ENCODE assay signal across 20 mouse cellular contexts in genomic region chr1:54965159-54965995, GRCm38 (mm10). TPM values are rescaled to one million over a fixed set of nuclear protein-coding genes. Genes with fewer than 3 reads are reported as not detected.
A peak's percentile ranks its signal among the peaks of the same experiment; 100 is the strongest.
DNase-seq lines count a peak whose midpoint lies in the region; ATAC-seq and TF ChIP-seq lines count a peak whose summit lies in the region.
"Had no signal": no experiment of that assay in that cellular context is flagged by ENCODE, and none has a peak within 500 bp of the region (broad histone marks: within the 10 kb centered on the region; RNA-seq: fewer than 3 reads in every experiment).

No protein-coding gene starts in this region.

- H3K27ac ChIP-seq in kidney, embryonic 14.5 days (ENCODE audit: low read depth, low read length): no peak overlapping the region
- peak overlapping the region; percentile 65 for H3K27ac ChIP-seq in embryonic facial prominence, embryonic 14.5 days (replicated peaks; ENCODE audit: low read depth, low read length)
- H3K27ac ChIP-seq in limb, embryonic 14.5 days (replicated peaks; ENCODE audit: low read depth, low read length): peak overlapping the region; percentile 19; the same call in 1 of the 2 replicates
- H3K27ac ChIP-seq: forebrain, embryonic 13.5 days; heart, embryonic 13.5 days; neural tube, embryonic 13.5 days; stomach, postnatal 0 days had no signal

- no peak for TF ChIP-seq POLR2A in limb, embryonic 14.5 days (IDR thresholded peaks at IDR 0.05; ENCODE audit: borderline replicate concordance, extremely low read depth, insufficient read depth, insufficient read length)

- H3K4me1 ChIP-seq in kidney, embryonic 14.5 days (ENCODE audit: control insufficient read depth, insufficient read depth, low read length): no peaks in the 10 kb centered on the region
- peaks cover 14% of the 10 kb centered on the region for H3K4me1 ChIP-seq in embryonic facial prominence, embryonic 14.5 days (ENCODE audit: control insufficient read depth, insufficient read depth, low read length)
- H3K4me1 ChIP-seq in limb, embryonic 14.5 days (ENCODE audit: control insufficient read depth, insufficient read depth, low read length): peaks cover 7% of the 10 kb centered on the region
- H3K4me1 ChIP-seq: forebrain, embryonic 13.5 days; heart, embryonic 13.5 days had no signal

- WGBS in kidney, embryonic 14.5 days: 65% methylated on average over 11 of the region's 11 CpGs
- 26% methylated on average over 11 of the region's 11 CpGs for WGBS in embryonic facial prominence, embryonic 14.5 days
- WGBS in limb, embryonic 14.5 days: 37% methylated on average over 11 of the region's 11 CpGs

- no peaks in the 10 kb centered on the region for H3K27me3 ChIP-seq in kidney, embryonic 14.5 days (ENCODE audit: control insufficient read depth, insufficient read depth, low read length)
- H3K27me3 ChIP-seq in embryonic facial prominence, embryonic 14.5 days (replicated peaks; ENCODE audit: control insufficient read depth, insufficient read depth, low read length): no peaks in the 10 kb centered on the region
- no peaks in the 10 kb centered on the region for H3K27me3 ChIP-seq in limb, embryonic 14.5 days (ENCODE audit: control insufficient read depth, insufficient read depth, low read length)
- H3K27me3 ChIP-seq: forebrain, embryonic 13.5 days; heart, embryonic 13.5 days; neural tube, embryonic 13.5 days; Patski had no signal

- no peak overlapping the region for H3K4me2 ChIP-seq in kidney, embryonic 14.5 days (replicated peaks; ENCODE audit: low read depth, low read length)
- H3K4me2 ChIP-seq in embryonic facial prominence, embryonic 14.5 days (ENCODE audit: low read depth, low read length): 0 out of 2 replicates have a peak overlapping the region, but pooled peaks have one; percentile 7
- H3K4me2 ChIP-seq in limb, embryonic 14.5 days (replicated peaks; ENCODE audit: low read depth, low read length, severe bottlenecking): no peak overlapping the region
- H3K4me2 ChIP-seq: forebrain, embryonic 13.5 days; heart, embryonic 13.5 days; neural tube, embryonic 13.5 days had no signal

- 0 out of 2 replicates have a peak, but pooled peaks have one; percentile 16 for ATAC-seq in kidney, embryonic 14.5 days (ENCODE audit: low FRiP score, low TSS enrichment)
- ATAC-seq in embryonic facial prominence, embryonic 14.5 days (ENCODE audit: low read depth): peak; percentile 87
- ATAC-seq in limb, embryonic 14.5 days (ENCODE audit: low FRiP score, low read depth): peak; percentile 87
- ATAC-seq: forebrain, embryonic 13.5 days; hindbrain, embryonic 16.5 days; Patski had no signal

- H3K9me3 ChIP-seq in kidney, embryonic 14.5 days (ENCODE audit: control insufficient read depth, low read length): 0 out of 2 replicates have a peak, but pooled peaks cover 3% of the 10 kb centered on the region
- H3K9me3 ChIP-seq in embryonic facial prominence, embryonic 14.5 days (ENCODE audit: control insufficient read depth, low read length): no peaks in the 10 kb centered on the region
- H3K9me3 ChIP-seq in limb, embryonic 14.5 days (ENCODE audit: control insufficient read depth, low read length): no peaks in the 10 kb centered on the region
- H3K9me3 ChIP-seq: heart, embryonic 13.5 days; neural tube, embryonic 13.5 days had no signal

- no peaks in the 10 kb centered on the region for H3K36me3 ChIP-seq in kidney, embryonic 14.5 days (ENCODE audit: control insufficient read depth, insufficient read depth, low read length)
- no peaks in the 10 kb centered on the region for H3K36me3 ChIP-seq in embryonic facial prominence, embryonic 14.5 days (ENCODE audit: control insufficient read depth, insufficient read depth, low read length)
- no peaks in the 10 kb centered on the region for H3K36me3 ChIP-seq in limb, embryonic 14.5 days (ENCODE audit: control insufficient read depth, insufficient read depth, low read length)
- H3K36me3 ChIP-seq: heart, embryonic 13.5 days; neural tube, embryonic 13.5 days had no signal

- no peak overlapping the region for H3K4me3 ChIP-seq in kidney, embryonic 14.5 days (ENCODE audit: low read length)
- H3K4me3 ChIP-seq in embryonic facial prominence, embryonic 14.5 days (ENCODE audit: low read depth, low read length): no peak overlapping the region
- no peak overlapping the region for H3K4me3 ChIP-seq in limb, embryonic 14.5 days (replicated peaks; ENCODE audit: low read length)
- H3K4me3 ChIP-seq: forebrain, embryonic 13.5 days; heart, embryonic 13.5 days; neural tube, embryonic 13.5 days had no signal

- DNase-seq in kidney, postnatal 14 days: no peak
- peak; percentile 43 for DNase-seq in embryo, embryonic 10 days (ENCODE audit: low spot score)
- DNase-seq in embryonic facial prominence, embryonic 14.5 days (ENCODE audit: low spot score): peak; percentile 90
- peak; percentile 71 for DNase-seq in limb, embryonic 14.5 days (ENCODE audit: low spot score)
- no peak for DNase-seq in neural tube, embryonic 10.5 days (ENCODE audit: extremely low spot score, low spot score)
- no peak for DNase-seq in thymus, adult 18-20 months
- DNase-seq in adrenal gland, adult 18-20 months (ENCODE audit: low spot score in 2 of 2): no peak
- DNase-seq: cerebellum, adult 9-10 months; heart, postnatal 4 days; kidney, adult 18-20 months; kidney, postnatal 4 days; right cerebral cortex, postnatal 25 days; thymus, postnatal 36 days had no signal

- no peak overlapping the region for H3K9ac ChIP-seq in kidney, embryonic 14.5 days (ENCODE audit: low read depth, low read length)
- H3K9ac ChIP-seq in embryonic facial prominence, embryonic 14.5 days (ENCODE audit: low read depth, low read length): no peak overlapping the region
- no peak overlapping the region for H3K9ac ChIP-seq in limb, embryonic 14.5 days (ENCODE audit: low read depth, low read length, severe bottlenecking)
- H3K9ac ChIP-seq: forebrain, embryonic 13.5 days; heart, embryonic 13.5 days; neural tube, embryonic 13.5 days had no signal

RNA-seq across cellular contexts. Expression of gene Ankrd44, which starts 39.2 kb away (rescaled TPM):
- 5.3 and 9.0 TPM in 2 replicates for polyA plus RNA-seq in kidney, embryonic 14.5 days (2014; fragmentation: Nextera tagmentation; extraction: Ambion mirVana)
- 24.8 and 28.9 TPM in 2 replicates for polyA plus RNA-seq in embryonic facial prominence, embryonic 14.5 days (2014; fragmentation: Nextera tagmentation; extraction: Ambion mirVana)
- 38.8 and 43.8 TPM in 2 replicates for polyA plus RNA-seq in limb, embryonic 14.5 days (2012; rRNA removed)
- polyA plus RNA-seq in limb, embryonic 14.5 days (2014; fragmentation: Nextera tagmentation; extraction: Ambion mirVana): 23.5 and 27.7 TPM in 2 replicates
- total RNA-seq in adrenal gland, adult 18-20 months (2021): 10 to 100 TPM; 15.5 to 19.9 TPM

Comparison
In these comparisons a context has a peak if more than half of its experiments do, and no peak if none do; other contexts are left out.
1. ATAC-seq: peak in every context shown above with its lines; median percentile 87 in embryonic facial prominence, embryonic 14.5 days; 87 in limb, embryonic 14.5 days; 16 in kidney, embryonic 14.5 days.
2. DNase-seq: peak in embryo, embryonic 10 days (single experiment), embryonic facial prominence, embryonic 14.5 days (single experiment) and limb, embryonic 14.5 days (single experiment); none in kidney, postnatal 14 days (single experiment), neural tube, embryonic 10.5 days (single experiment), thymus, adult 18-20 months (0 of 2) and adrenal gland, adult 18-20 months (0 of 2).